Mouse (Mus musculus) limb, embryonic 10.5 days (tissue): Measurements from ENCODE around the gene Tor4a. TPM values are rescaled to one million over a fixed set of nuclear protein-coding genes. Genes with fewer than 3 reads are reported as not detected.

Experiments used
- DNase-seq: peaks from one replicate; pipeline ENCODE4 v3.0.0-alpha.2; 2017; ENCODE audit warnings: low spot score
- H3K27ac ChIP-seq: fragments of 300-500 bp; sonication (generic); 2 replicates; pipeline ENCODE4 v1.5.1; 2016; ENCODE audit warnings: mild to moderate bottlenecking
- H3K27me3 ChIP-seq: fragments of 300-500 bp; sonication (generic); 2 replicates; pipeline ENCODE4 v1.6.1; 2016; ENCODE audit warnings: low read depth, mild to moderate bottlenecking; ENCODE audit not compliant: poor library complexity, severe bottlenecking
- H3K36me3 ChIP-seq: fragments of 300-500 bp; sonication (generic); 2 replicates; pipeline ENCODE4 v1.6.1; 2016; ENCODE audit warnings: mild to moderate bottlenecking, moderate library complexity
- H3K4me1 ChIP-seq: fragments of 300-500 bp; sonication (generic); 2 replicates; pipeline ENCODE4 v1.6.1; 2016
- H3K4me3 ChIP-seq: fragments of 300-500 bp; sonication (generic); 2 replicates; pipeline ENCODE4 v1.5.1; 2016; ENCODE audit warnings: mild to moderate bottlenecking, moderate library complexity
- H3K9me3 ChIP-seq: fragments of 300-500 bp; sonication (generic); replicated peaks from 2 replicates; pipeline ENCODE4 v1.6.1; 2016; ENCODE audit warnings: mild to moderate bottlenecking
- WGBS: fragments of 180-500 bp; shearing (Covaris S2); methylation state at CpG from one replicate; pipeline ENCODE4 v1.1.7; 2016; 5-methylcytosine and 5-hydroxymethylcytosine counted together
- polyA plus RNA-seq: library from polyadenylated mRNA; unstranded; fragments of >200 nt; fragmentation: Nextera tagmentation; extraction: Ambion mirVana; gene quantifications from 2 replicates; pipeline ENCODE4 v1.2.1, GENCODE M21; 2016

Gene Tor4a
- polyA plus RNA-seq, 1 experiment from 2014 or later, result 3.2 TPM

GRCm38 (mm10) chr2:25147398-25147797 lies 49.3 kb downstream of the Tor4a start:
- H3K27ac ChIP-seq, result no peak overlapping the region
- DNase-seq, result no peak
- H3K4me1 ChIP-seq, result no peaks in the 10 kb centered on the region; the same call in 1 of the 2 replicates
- H3K4me3 ChIP-seq, result no peak overlapping the region
- no peaks in the 10 kb centered on the region for H3K36me3 ChIP-seq
- WGBS, result 72% methylated on average over 5 of the region's 5 CpGs
- no peaks in the 10 kb centered on the region for H3K9me3 ChIP-seq
- H3K27me3 ChIP-seq, result no peaks in the 10 kb centered on the region

GRCm38 (mm10) chr2:25145346-25145745 lies 51.3 kb downstream of the Tor4a start:
- no peak overlapping the region for H3K27ac ChIP-seq
- H3K36me3 ChIP-seq, result no peaks in the 10 kb centered on the region

More at GRCm38 (mm10) chr2:25145346-25145745, 51.3 kb downstream of the Tor4a start:
- 93% methylated on average over 6 of the region's 6 CpGs for WGBS
- no peaks in the 10 kb centered on the region; the same call in 1 of the 2 replicates for H3K4me1 ChIP-seq
- no peaks in the 10 kb centered on the region for H3K27me3 ChIP-seq
- no peak for DNase-seq
- no peak overlapping the region for H3K4me3 ChIP-seq
- no peaks in the 10 kb centered on the region for H3K9me3 ChIP-seq

Other genes starting within 250 kb of the Tor4a start
- gene Zmynd19, start 247.1 kb downstream of the Tor4a start, polyA plus RNA-seq, result 24.6 and 27.6 TPM in 2 replicates
- gene Dph7, start 234.5 kb downstream of the Tor4a start, polyA plus RNA-seq, result 36.6 and 36.9 TPM in 2 replicates
- gene Mrpl41, start 221.8 kb downstream of the Tor4a start, polyA plus RNA-seq, result 119 and 124 TPM in 2 replicates
- 7.0 and 9.1 TPM in 2 replicates for gene Pnpla7, start 220.9 kb downstream of the Tor4a start, polyA plus RNA-seq
- gene Nsmf, start 142.5 kb downstream of the Tor4a start, polyA plus RNA-seq, result 61.6 and 68.2 TPM in 2 replicates
- 0.30 TPM in 1 of 2 replicates, not detected in the other for gene Entpd8, start 116.6 kb downstream of the Tor4a start, polyA plus RNA-seq
- 0.15 and 0.28 TPM in 2 replicates for gene Noxa1, start 101.7 kb downstream of the Tor4a start, polyA plus RNA-seq
- gene Nrarp, start 16.1 kb downstream of the Tor4a start, polyA plus RNA-seq, result 7.9 and 10.3 TPM in 2 replicates
- gene Nelfb, start 14.6 kb upstream of the Tor4a start, polyA plus RNA-seq, result 129 and 137 TPM in 2 replicates
- 0.14 TPM in 1 of 2 replicates, not detected in the other for gene Stpg3, start 17.8 kb upstream of the Tor4a start, polyA plus RNA-seq
- 1.0 TPM in 1 of 2 replicates, not detected in the other for gene Fam166a, start 21.9 kb upstream of the Tor4a start, polyA plus RNA-seq
- gene Tubb4b, start 27.8 kb upstream of the Tor4a start, polyA plus RNA-seq, result 597 and 608 TPM in 2 replicates
- not detected in 2 replicates for gene Slc34a3, start 37.5 kb upstream of the Tor4a start, polyA plus RNA-seq
- gene Rnf224, start 39.9 kb upstream of the Tor4a start, polyA plus RNA-seq, result not detected in 2 replicates
- gene Rnf208, start 45.4 kb upstream of the Tor4a start, polyA plus RNA-seq, result 3.8 and 5.7 TPM in 2 replicates
- gene Cysrt1, start 45.6 kb upstream of the Tor4a start, polyA plus RNA-seq, result 0.25 TPM in 1 of 2 replicates, not detected in the other
- 6.5 and 7.8 TPM in 2 replicates for gene AL732309.1, start 50.0 kb upstream of the Tor4a start, polyA plus RNA-seq
- 14.5 and 18.4 TPM in 2 replicates for gene Tmem203, start 58.6 kb upstream of the Tor4a start, polyA plus RNA-seq
- 8.7 and 9.7 TPM in 2 replicates for gene Tprn, start 65.7 kb upstream of the Tor4a start, polyA plus RNA-seq
- 235 and 243 TPM in 2 replicates for gene Ssna1, start 75.6 kb upstream of the Tor4a start, polyA plus RNA-seq
- 138 and 153 TPM in 2 replicates for gene Anapc2, start 75.6 kb upstream of the Tor4a start, polyA plus RNA-seq
- not detected in 2 replicates for gene Tmem210, start 91.3 kb upstream of the Tor4a start, polyA plus RNA-seq
- gene Lrrc26, start 93.0 kb upstream of the Tor4a start, polyA plus RNA-seq, result not detected in 2 replicates
- gene Grin1, start 122.3 kb upstream of the Tor4a start, polyA plus RNA-seq, result 0.30 and 0.46 TPM in 2 replicates
- gene Man1b1, start 135.5 kb upstream of the Tor4a start, polyA plus RNA-seq, result 42.6 and 54.6 TPM in 2 replicates
- gene Dpp7, start 159.5 kb upstream of the Tor4a start, polyA plus RNA-seq, result 15.7 and 18.7 TPM in 2 replicates
- gene Uap1l1, start 168.8 kb upstream of the Tor4a start, polyA plus RNA-seq, result 8.1 and 9.0 TPM in 2 replicates
- gene Sapcd2, start 175.4 kb upstream of the Tor4a start, polyA plus RNA-seq, result 88.3 and 88.7 TPM in 2 replicates
- 0.19 TPM in 1 of 2 replicates, not detected in the other for gene Entpd2, start 199.0 kb upstream of the Tor4a start, polyA plus RNA-seq
- gene Npdc1, start 202.5 kb upstream of the Tor4a start, polyA plus RNA-seq, result 5.7 and 8.1 TPM in 2 replicates
- gene Fut7, start 226.4 kb upstream of the Tor4a start, polyA plus RNA-seq, result not detected in 2 replicates
- gene Abca2, start 231.8 kb upstream of the Tor4a start, polyA plus RNA-seq, result 2.8 and 4.4 TPM in 2 replicates